Mouse (Mus musculus) neural tube, embryonic 12.5 days (tissue): ENCODE measurements around the gene Plac8. TPM values are rescaled to one million over a fixed set of nuclear protein-coding genes. Genes with fewer than 3 reads are reported as not detected.

Source experiments
- ATAC-seq: fragments of 200-750 bp; cut with Nextera tagmentation; 2 replicates; pipeline ENCODE4 v1.8.0; 2017; ENCODE audit warnings: low read depth, mild to moderate bottlenecking, moderate TSS enrichment, moderate library complexity; ENCODE audit not compliant: low FRiP score
- H3K27ac ChIP-seq: fragments of 300-500 bp; sonication (generic); 2 replicates; pipeline ENCODE4 v1.5.1; 2016
- H3K27me3 ChIP-seq: fragments of 300-500 bp; sonication (generic); replicated peaks from 2 replicates; pipeline ENCODE4 v1.6.1; 2016; ENCODE audit warnings: mild to moderate bottlenecking
- H3K36me3 ChIP-seq: fragments of 300-500 bp; sonication (generic); 2 replicates; pipeline ENCODE4 v1.6.1; 2016; ENCODE audit warnings: mild to moderate bottlenecking
- H3K4me1 ChIP-seq: fragments of 300-500 bp; sonication (generic); 2 replicates; pipeline ENCODE4 v1.6.1; 2016
- H3K4me2 ChIP-seq: fragments of 300-500 bp; sonication (generic); replicated peaks from 2 replicates; pipeline ENCODE4 v1.6.1; 2016; ENCODE audit warnings: mild to moderate bottlenecking
- H3K4me3 ChIP-seq: fragments of 300-500 bp; sonication (generic); 2 replicates; pipeline ENCODE4 v1.5.1; 2016
- H3K9ac ChIP-seq: fragments of 300-500 bp; sonication (generic); 2 replicates; pipeline ENCODE4 v1.6.1; 2016; ENCODE audit warnings: mild to moderate bottlenecking
- H3K9me3 ChIP-seq: fragments of 300-500 bp; sonication (generic); 2 replicates; pipeline ENCODE4 v1.6.1; 2016; ENCODE audit warnings: mild to moderate bottlenecking
- WGBS: fragments of 180-500 bp; shearing (Covaris S2); methylation state at CpG from one replicate; pipeline ENCODE4 v1.1.7; 2016; 5-methylcytosine and 5-hydroxymethylcytosine counted together
- polyA plus RNA-seq: library from polyadenylated mRNA; unstranded; fragments of >200 nt; fragmentation: Nextera tagmentation; extraction: Ambion mirVana; gene quantifications from 2 replicates; pipeline ENCODE4 v1.2.1, GENCODE M21; 2016

The Plac8 gene
- 1.2 and 1.9 TPM in 2 replicates for polyA plus RNA-seq

DNA sequence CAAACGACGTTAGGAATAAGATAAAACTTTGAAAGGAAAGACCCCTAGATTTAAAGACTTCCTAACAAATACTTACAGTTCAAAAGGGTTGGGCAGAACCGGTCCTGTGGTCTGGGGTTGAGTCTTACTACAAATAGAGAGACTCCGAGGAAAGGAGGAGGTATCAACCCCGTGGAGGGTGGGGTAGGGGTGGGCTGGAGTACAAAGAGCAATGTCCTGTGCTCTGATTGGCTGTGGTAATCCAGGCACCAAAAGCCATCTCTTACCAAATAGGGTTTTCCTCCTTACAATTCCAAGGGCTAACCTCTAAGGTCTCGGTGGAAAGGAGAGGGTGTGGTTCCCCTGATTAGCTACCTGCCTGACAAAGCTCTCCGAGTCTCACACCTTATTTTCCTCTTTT lies at the start of gene Plac8:
Gene Plac8, minus strand, starts transcription at position 177 of the 400 bp plus-strand sequence.
- Histone ChIP-seq H3K9me3 (no peaks in the 10 kb centered on the region), H3K4me1 (no peaks in the 10 kb centered on the region), H3K36me3 (no peaks in the 10 kb centered on the region), H3K4me2 (no peak within 1 kb of the TSS), H3K9ac (no peak within 1 kb of the TSS), H3K27me3 (no peaks in the 10 kb centered on the region), H3K27ac (no peak within 1 kb of the TSS), H3K4me3 (no peak within 1 kb of the TSS)
- no peak for ATAC-seq
- WGBS: 38% methylated on average over 7 of the region's 7 CpGs

GRCm38 (mm10) chr5:100620952-100621351 lies 48.9 kb upstream of the Plac8 start:
- Histone ChIP-seq H3K36me3 (no peaks in the 10 kb centered on the region), H3K27me3 (no peaks in the 10 kb centered on the region), H3K9ac (no peak overlapping the region), H3K4me1 (no peaks in the 10 kb centered on the region; the same call in 1 of the 2 replicates), H3K9me3 (no peaks in the 10 kb centered on the region), H3K27ac (no peak overlapping the region), H3K4me2 (no peak overlapping the region), H3K4me3 (no peak overlapping the region)
- 75% methylated on average over 9 of the region's 9 CpGs for WGBS
- ATAC-seq: no peak

GRCm38 (mm10) chr5:100619586-100620275 lies 47.7 kb upstream of the Plac8 start:
- 89% methylated on average over 15 of the region's 15 CpGs for WGBS

DNA sequence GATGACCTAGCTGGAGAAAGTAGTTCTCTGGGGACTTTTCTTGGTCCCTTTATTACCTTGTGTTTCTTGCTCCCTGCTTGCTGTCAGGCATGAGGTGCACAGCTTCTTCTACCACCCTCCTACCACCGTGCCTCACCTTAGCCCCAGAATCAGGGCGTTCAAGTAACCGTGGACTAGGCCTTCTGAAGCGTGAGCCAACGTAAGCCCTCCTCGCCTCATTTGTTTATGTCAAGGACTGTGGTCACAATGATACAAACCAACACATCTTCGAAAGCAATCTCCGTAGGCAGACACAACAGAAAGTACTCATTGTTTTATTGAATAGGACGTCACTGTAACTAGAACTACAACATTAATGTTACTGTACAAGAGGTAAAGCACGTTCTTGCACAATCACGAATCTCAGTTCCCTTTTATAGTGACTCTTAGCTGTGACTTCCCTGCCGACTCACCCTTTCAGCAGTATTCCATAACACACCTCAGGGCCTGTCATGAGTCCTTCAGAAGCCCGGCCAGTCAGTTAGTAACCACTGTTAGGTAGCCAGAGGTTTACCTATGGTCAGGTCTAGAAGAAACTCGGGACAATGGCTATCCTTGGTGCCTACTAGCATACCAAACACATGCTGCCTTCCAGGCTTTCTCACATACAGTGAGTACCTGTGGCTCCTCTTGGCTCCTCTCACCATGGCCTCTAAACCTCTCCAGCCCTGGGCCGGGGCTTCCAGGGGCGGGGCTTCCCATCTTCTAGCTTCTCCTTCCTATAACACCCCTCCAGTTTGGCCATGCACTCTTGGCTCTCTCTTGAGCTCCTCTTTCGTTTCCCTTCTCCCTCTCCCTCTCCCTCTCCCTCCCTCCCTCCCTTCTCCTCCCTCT lies 42.1 kb upstream of the Plac8 start:
- no peak overlapping the region for H3K4me2 ChIP-seq
- H3K9ac ChIP-seq: no peak overlapping the region
- H3K4me1 ChIP-seq: no peaks in the 10 kb centered on the region
- WGBS: 89% methylated on average over 17 of the region's 17 CpGs
- no peaks in the 10 kb centered on the region for H3K27me3 ChIP-seq
- ATAC-seq: no peak
- no peaks in the 10 kb centered on the region for H3K36me3 ChIP-seq
- no peaks in the 10 kb centered on the region for H3K9me3 ChIP-seq
- no peak overlapping the region for H3K27ac ChIP-seq
- H3K4me3 ChIP-seq: no peak overlapping the region

More at GRCm38 (mm10) chr5:100619586-100620275, 47.7 kb upstream of the Plac8 start:
- Histone ChIP-seq H3K9me3 (no peaks in the 10 kb centered on the region), H3K36me3 (no peaks in the 10 kb centered on the region), H3K27me3 (no peaks in the 10 kb centered on the region), H3K4me1 (no peaks in the 10 kb centered on the region; the same call in 1 of the 2 replicates), H3K9ac (no peak overlapping the region), H3K4me3 (no peak overlapping the region), H3K4me2 (no peak overlapping the region), H3K27ac (no peak overlapping the region)
- no peak for ATAC-seq

GRCm38 (mm10) chr5:100607868-100608267 lies 35.8 kb upstream of the Plac8 start:
- no peaks in the 10 kb centered on the region for H3K27me3 ChIP-seq

DNA sequence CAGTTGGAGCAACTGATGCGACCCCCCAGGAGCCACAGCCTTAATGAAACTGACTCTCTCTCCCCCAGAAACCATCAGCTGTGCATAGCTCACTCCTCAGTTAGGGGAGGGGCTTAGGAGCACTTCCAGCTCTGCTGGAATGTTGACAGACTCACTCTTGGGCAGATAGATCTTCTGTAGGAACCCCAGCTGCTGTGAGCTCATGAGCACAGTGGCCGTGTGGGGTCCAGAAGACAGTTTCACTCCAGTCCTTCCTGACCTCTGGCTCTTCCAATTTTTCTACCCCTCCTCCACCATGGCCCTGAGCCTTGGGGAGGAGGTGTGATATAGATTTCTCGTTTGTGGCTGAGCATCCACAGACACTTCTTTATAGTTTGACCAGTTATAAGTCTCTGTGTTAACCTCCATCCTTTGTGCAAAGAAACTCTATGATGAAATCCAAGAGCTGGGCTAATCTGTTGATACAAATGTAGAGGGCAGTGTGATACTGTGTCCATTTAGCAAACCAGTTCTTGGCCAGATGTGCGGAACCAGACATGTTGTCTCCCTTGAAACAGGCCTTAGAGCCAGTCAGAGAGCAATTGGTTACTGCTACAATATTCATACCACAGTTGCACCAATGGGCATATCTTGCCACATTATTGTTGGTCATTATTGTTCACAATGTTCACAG lies 35.2 kb upstream of the Plac8 start:
- Histone ChIP-seq H3K9me3 (no peaks in the 10 kb centered on the region), H3K36me3 (no peaks in the 10 kb centered on the region), H3K27ac (no peak overlapping the region), H3K4me3 (no peak overlapping the region), H3K4me2 (no peak overlapping the region), H3K27me3 (no peaks in the 10 kb centered on the region), H3K4me1 (no peaks in the 10 kb centered on the region), H3K9ac (no peak overlapping the region)
- 73% methylated on average over 4 of the region's 4 CpGs for WGBS
- no peak for ATAC-seq

More at GRCm38 (mm10) chr5:100607868-100608267, 35.8 kb upstream of the Plac8 start:
- no peak overlapping the region for H3K4me3 ChIP-seq
- no peak for ATAC-seq
- H3K4me1 ChIP-seq: no peaks in the 10 kb centered on the region
- no peak overlapping the region for H3K27ac ChIP-seq
- H3K4me2 ChIP-seq: no peak overlapping the region
- H3K9ac ChIP-seq: no peak overlapping the region
- WGBS: 89% methylated on average over 9 of the region's 9 CpGs
- H3K36me3 ChIP-seq: no peaks in the 10 kb centered on the region
- H3K9me3 ChIP-seq: no peaks in the 10 kb centered on the region

DNA sequence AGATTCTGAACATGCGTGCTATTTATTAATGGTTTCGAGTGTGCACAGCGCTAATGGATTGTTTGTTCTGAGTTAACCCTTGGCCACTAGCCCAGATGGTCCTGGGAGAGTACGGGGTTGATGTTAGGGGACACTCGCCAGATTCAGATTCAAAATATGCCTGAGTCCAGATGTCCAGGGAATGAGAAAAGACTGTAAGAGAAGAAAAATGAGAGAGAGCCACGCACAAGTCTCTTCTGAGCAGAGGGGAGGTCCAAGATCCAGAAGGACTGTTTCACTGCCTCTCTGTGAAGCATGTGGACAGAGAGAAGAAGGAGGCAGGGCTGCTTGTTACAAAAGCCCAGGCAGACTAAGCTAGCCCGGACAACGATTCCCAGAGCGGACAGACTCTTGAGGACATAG lies 33.8 kb upstream of the Plac8 start:
- no peaks in the 10 kb centered on the region for H3K27me3 ChIP-seq
- no peak overlapping the region for H3K4me2 ChIP-seq
- no peak for ATAC-seq
- no peaks in the 10 kb centered on the region for H3K9me3 ChIP-seq
- 80% methylated on average over 9 of the region's 9 CpGs for WGBS
- H3K36me3 ChIP-seq: no peaks in the 10 kb centered on the region
- no peak overlapping the region for H3K4me3 ChIP-seq
- no peak overlapping the region for H3K27ac ChIP-seq
- H3K9ac ChIP-seq: no peak overlapping the region
- no peaks in the 10 kb centered on the region for H3K4me1 ChIP-seq

GRCm38 (mm10) chr5:100604061-100604460 lies 32.0 kb upstream of the Plac8 start:
- no peaks in the 10 kb centered on the region for H3K4me1 ChIP-seq
- H3K4me2 ChIP-seq: no peak overlapping the region
- no peak for ATAC-seq
- H3K9me3 ChIP-seq: no peaks in the 10 kb centered on the region
- no peaks in the 10 kb centered on the region for H3K27me3 ChIP-seq
- no peaks in the 10 kb centered on the region for H3K36me3 ChIP-seq
- no peak overlapping the region for H3K4me3 ChIP-seq
- no peak overlapping the region for H3K27ac ChIP-seq
- WGBS: 79% methylated on average over 4 of the region's 4 CpGs
- no peak overlapping the region for H3K9ac ChIP-seq

DNA sequence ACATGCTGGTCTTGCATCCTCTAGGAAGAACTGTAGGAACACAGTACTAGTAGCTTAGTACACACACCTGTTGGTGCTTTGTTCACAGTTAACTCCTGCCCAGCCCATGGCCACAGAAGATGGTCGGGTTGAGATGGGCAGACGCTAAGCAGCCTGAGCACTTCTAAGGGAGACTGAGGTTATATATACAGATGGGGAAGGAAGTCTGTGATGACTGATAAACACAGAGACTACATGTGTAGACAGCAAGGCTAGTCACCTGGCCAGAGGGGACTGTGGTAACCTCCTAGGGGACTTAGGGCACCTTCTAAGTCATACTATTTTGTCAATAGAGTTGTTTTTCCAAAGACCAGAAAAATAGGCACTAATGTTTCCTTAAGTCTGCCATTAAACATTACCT lies 29.8 kb upstream of the Plac8 start:
- Histone ChIP-seq H3K27me3 (no peaks in the 10 kb centered on the region), H3K4me3 (no peak overlapping the region), H3K4me1 (no peaks in the 10 kb centered on the region), H3K27ac (no peak overlapping the region), H3K4me2 (no peak overlapping the region), H3K36me3 (no peaks in the 10 kb centered on the region), H3K9me3 (no peaks in the 10 kb centered on the region), H3K9ac (no peak overlapping the region)
- no peak for ATAC-seq
- WGBS: 90% methylated on average over 2 of the region's 2 CpGs

- ATAC-seq: no peak
- Histone ChIP-seq H3K36me3 (no peaks in the 10 kb centered on the region), H3K9me3 (no peaks in the 10 kb centered on the region), H3K4me2 (no peak overlapping the region), H3K4me3 (no peak overlapping the region), H3K4me1 (no peaks in the 10 kb centered on the region), H3K9ac (no peak overlapping the region), H3K27ac (no peak overlapping the region), H3K27me3 (no peaks in the 10 kb centered on the region)
- 91% methylated on average over 9 of the region's 9 CpGs for WGBS
Measured at GRCm38 (mm10) chr5:100598961-100599463, 27.0 kb upstream of the Plac8 start.

DNA sequence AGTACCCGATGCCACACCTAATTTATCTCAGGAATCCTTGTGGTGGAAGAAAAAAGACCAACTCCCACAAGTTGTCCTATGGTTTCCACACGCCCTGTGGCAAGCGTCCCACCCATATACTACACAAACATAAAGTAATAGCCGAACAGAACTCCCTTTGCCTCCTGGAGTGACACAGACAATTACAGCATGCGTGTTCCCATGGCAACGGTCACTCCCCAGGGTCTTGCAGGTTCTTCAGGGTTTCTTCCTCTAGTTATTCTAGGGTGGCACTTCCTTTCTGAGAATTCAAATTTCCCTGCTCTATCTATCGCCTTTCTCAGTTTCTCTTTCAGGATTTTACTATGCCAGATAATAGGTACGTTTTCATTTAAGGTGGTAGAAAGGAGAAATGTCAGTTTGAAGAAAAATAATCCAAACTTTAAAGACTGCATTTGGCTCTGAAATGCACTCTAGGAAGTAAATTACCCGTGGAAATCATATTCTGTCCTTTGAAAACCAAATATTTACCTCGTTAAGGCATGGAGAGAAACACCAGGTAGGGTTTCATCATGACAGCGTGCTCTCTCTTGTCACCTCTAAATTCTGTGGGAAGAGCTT lies 25.9 kb upstream of the Plac8 start:
- Histone ChIP-seq H3K27me3 (no peaks in the 10 kb centered on the region), H3K4me3 (no peak overlapping the region), H3K9ac (no peak overlapping the region), H3K27ac (no peak overlapping the region), H3K36me3 (no peaks in the 10 kb centered on the region), H3K4me1 (no peaks in the 10 kb centered on the region), H3K4me2 (no peak overlapping the region), H3K9me3 (no peaks in the 10 kb centered on the region; the same call in 1 of the 2 replicates)
- ATAC-seq: no peak
- 70% methylated on average over 11 of the region's 11 CpGs for WGBS

GRCm38 (mm10) chr5:100595999-100596398 lies 24.0 kb upstream of the Plac8 start:
- Histone ChIP-seq H3K4me2 (no peak overlapping the region), H3K9me3 (no peaks in the 10 kb centered on the region; the same call in 1 of the 2 replicates), H3K36me3 (no peaks in the 10 kb centered on the region), H3K4me3 (no peak overlapping the region), H3K9ac (no peak overlapping the region), H3K27me3 (no peaks in the 10 kb centered on the region), H3K27ac (no peak overlapping the region), H3K4me1 (no peaks in the 10 kb centered on the region)
- WGBS: 95% methylated on average over 6 of the region's 6 CpGs
- ATAC-seq: no peak
